8 mouse cellular contexts compared by ENCODE assay signal in the genomic region with DNA sequence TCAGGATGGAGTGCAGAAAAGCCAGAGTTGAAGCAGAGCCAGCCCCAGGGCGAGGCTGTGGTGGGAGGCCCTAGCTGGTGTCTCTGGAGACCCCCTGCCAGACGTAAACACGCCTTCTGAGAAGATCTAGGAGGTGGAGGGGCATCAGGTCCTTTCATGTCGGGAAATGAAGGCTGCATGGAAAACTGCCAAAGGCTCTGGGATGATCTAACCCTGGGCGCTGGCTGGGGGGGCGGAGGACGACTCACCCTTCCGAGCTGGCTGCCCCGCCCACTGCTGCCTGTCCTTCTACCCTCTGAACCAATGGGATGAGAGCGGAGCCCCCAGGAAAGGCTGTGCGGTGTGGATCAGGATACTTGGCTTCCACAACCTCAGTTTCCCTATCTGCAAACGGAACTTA. TPM values are rescaled to one million over a fixed set of nuclear protein-coding genes. Genes with fewer than 3 reads are reported as not detected.
DNase-seq lines count a peak whose midpoint lies in the region; ATAC-seq lines count a peak whose summit lies in the region.

No protein-coding gene starts in this region.

- peak overlapping the region; percentile 14; the same call in 1 of the 2 replicates for H3K27ac ChIP-seq in neural tube, embryonic 13.5 days (replicated peaks)
- H3K27ac ChIP-seq in neural tube, embryonic 15.5 days (replicated peaks) = no peak overlapping the region
- H3K27ac ChIP-seq in brown adipose tissue, adult 24 weeks (replicated peaks; ENCODE audit: low read depth, low read length) = 0 out of 2 replicates have a peak overlapping the region, but pooled peaks have one; percentile 5
- H3K27ac ChIP-seq in intestine, embryonic 16.5 days (ENCODE audit: low read length) = peak overlapping the region; percentile 30; the same call in 1 of the 2 replicates
- H3K27ac ChIP-seq in stomach, embryonic 16.5 days (ENCODE audit: low read length) = peak overlapping the region; percentile 56
- no peak overlapping the region for H3K27ac ChIP-seq in midbrain, embryonic 11.5 days (ENCODE audit: low read depth, low read length)

- no peak overlapping the region for H3K9ac ChIP-seq in neural tube, embryonic 13.5 days
- H3K9ac ChIP-seq in neural tube, embryonic 15.5 days (replicated peaks) = no peak overlapping the region
- no peak overlapping the region for H3K9ac ChIP-seq in intestine, embryonic 16.5 days (ENCODE audit: low read depth, low read length)
- no peak overlapping the region for H3K9ac ChIP-seq in stomach, embryonic 16.5 days (ENCODE audit: low read length)
- H3K9ac ChIP-seq in midbrain, embryonic 11.5 days (ENCODE audit: low read length) = no peak overlapping the region

- 0 out of 2 replicates have a peak, but pooled peaks cover 3% of the 10 kb centered on the region for H3K9me3 ChIP-seq in neural tube, embryonic 13.5 days
- no peaks in the 10 kb centered on the region for H3K9me3 ChIP-seq in neural tube, embryonic 15.5 days (replicated peaks)
- peaks cover 4% of the 10 kb centered on the region; the same call in 1 of the 2 replicates for H3K9me3 ChIP-seq in intestine, embryonic 16.5 days (ENCODE audit: control insufficient read depth, low read length)
- H3K9me3 ChIP-seq in stomach, embryonic 16.5 days (replicated peaks; ENCODE audit: control insufficient read depth, low read length) = peaks cover 5% of the 10 kb centered on the region; the same call in 1 of the 2 replicates
- peaks cover 5% of the 10 kb centered on the region; the same call in 1 of the 2 replicates for H3K9me3 ChIP-seq in midbrain, embryonic 11.5 days (ENCODE audit: control insufficient read depth, low read length)

- H3K36me3 ChIP-seq in neural tube, embryonic 13.5 days = peaks cover 28% of the 10 kb centered on the region
- H3K36me3 ChIP-seq in neural tube, embryonic 15.5 days = peaks cover 8% of the 10 kb centered on the region; the same call in 1 of the 2 replicates
- peaks cover 4% of the 10 kb centered on the region; the same call in 1 of the 2 replicates for H3K36me3 ChIP-seq in intestine, embryonic 16.5 days (ENCODE audit: control insufficient read depth, insufficient read depth, low read length)
- H3K36me3 ChIP-seq in stomach, embryonic 16.5 days (ENCODE audit: control insufficient read depth, insufficient read depth, low read length) = peaks cover 9% of the 10 kb centered on the region; the same call in 1 of the 2 replicates
- peaks cover 20% of the 10 kb centered on the region for H3K36me3 ChIP-seq in midbrain, embryonic 11.5 days (ENCODE audit: control insufficient read depth, insufficient read depth, low read length)

- no peak for DNase-seq in frontal cortex, postnatal 10 days (ENCODE audit: low spot score in 2 of 2)
- DNase-seq in midbrain, embryonic 11.5 days (ENCODE audit: low spot score, missing footprints) = no peak
- DNase-seq in right cerebral cortex, postnatal 25 days = no peak

- no peaks in the 10 kb centered on the region for H3K27me3 ChIP-seq in neural tube, embryonic 13.5 days
- no peaks in the 10 kb centered on the region for H3K27me3 ChIP-seq in neural tube, embryonic 15.5 days (replicated peaks)
- no peaks in the 10 kb centered on the region for H3K27me3 ChIP-seq in intestine, embryonic 16.5 days (replicated peaks; ENCODE audit: control insufficient read depth, insufficient read depth, low read length)
- no peaks in the 10 kb centered on the region for H3K27me3 ChIP-seq in stomach, embryonic 16.5 days (ENCODE audit: control insufficient read depth, insufficient read depth, low read length)
- no peaks in the 10 kb centered on the region for H3K27me3 ChIP-seq in midbrain, embryonic 11.5 days (ENCODE audit: control insufficient read depth, insufficient read depth, low read length)

- H3K4me2 ChIP-seq in neural tube, embryonic 13.5 days = no peak overlapping the region
- no peak overlapping the region for H3K4me2 ChIP-seq in neural tube, embryonic 15.5 days
- no peak overlapping the region for H3K4me2 ChIP-seq in intestine, embryonic 16.5 days (ENCODE audit: low read depth, low read length)
- H3K4me2 ChIP-seq in stomach, embryonic 16.5 days (ENCODE audit: low read depth, low read length) = no peak overlapping the region
- no peak overlapping the region for H3K4me2 ChIP-seq in midbrain, embryonic 11.5 days

- no peak for ATAC-seq in neural tube, embryonic 13.5 days (ENCODE audit: low read depth)
- ATAC-seq in neural tube, embryonic 15.5 days (ENCODE audit: low FRiP score) = no peak
- 0 out of 2 replicates have a peak, but pooled peaks have one; percentile 27 for ATAC-seq in intestine, embryonic 16.5 days
- ATAC-seq in stomach, embryonic 16.5 days (ENCODE audit: insufficient read depth, low FRiP score) = peak; percentile 16; the same call in 1 of the 2 replicates
- no peak for ATAC-seq in midbrain, embryonic 11.5 days (ENCODE audit: low FRiP score)

- H3K4me3 ChIP-seq in neural tube, embryonic 13.5 days = no peak overlapping the region
- no peak overlapping the region for H3K4me3 ChIP-seq in neural tube, embryonic 15.5 days (replicated peaks)
- H3K4me3 ChIP-seq in brown adipose tissue, adult 24 weeks (ENCODE audit: insufficient read depth, low read depth, low read length) = no peak overlapping the region
- H3K4me3 ChIP-seq in intestine, embryonic 16.5 days (ENCODE audit: low read length) = no peak overlapping the region
- H3K4me3 ChIP-seq in stomach, embryonic 16.5 days (replicated peaks; ENCODE audit: low read length) = no peak overlapping the region
- H3K4me3 ChIP-seq in midbrain, embryonic 11.5 days (ENCODE audit: low read depth, low read length) = no peak overlapping the region

- peaks cover 51% of the 10 kb centered on the region for H3K4me1 ChIP-seq in neural tube, embryonic 13.5 days (replicated peaks)
- peaks cover 47% of the 10 kb centered on the region for H3K4me1 ChIP-seq in neural tube, embryonic 15.5 days
- peaks cover 22% of the 10 kb centered on the region for H3K4me1 ChIP-seq in brown adipose tissue, adult 24 weeks (ENCODE audit: control insufficient read depth, insufficient read depth, insufficient read length, low read length)
- H3K4me1 ChIP-seq in intestine, embryonic 16.5 days (ENCODE audit: control insufficient read depth, insufficient read depth, low read length) = peaks cover 64% of the 10 kb centered on the region
- peaks cover 45% of the 10 kb centered on the region for H3K4me1 ChIP-seq in stomach, embryonic 16.5 days (ENCODE audit: control insufficient read depth, insufficient read depth, low read length)
- H3K4me1 ChIP-seq in midbrain, embryonic 11.5 days (ENCODE audit: control insufficient read depth, insufficient read depth, low read length) = peaks cover 17% of the 10 kb centered on the region

- WGBS in neural tube, embryonic 13.5 days = 76% methylated on average over 12 of the region's 12 CpGs
- 73% methylated on average over 12 of the region's 12 CpGs for WGBS in neural tube, embryonic 15.5 days
- WGBS in intestine, embryonic 16.5 days = 50% methylated on average over 12 of the region's 12 CpGs
- 53% methylated on average over 12 of the region's 12 CpGs for WGBS in stomach, embryonic 16.5 days
- 96% methylated on average over 12 of the region's 12 CpGs for WGBS in midbrain, embryonic 11.5 days

RNA-seq across cellular contexts. Expression of gene Gtf2ird1, which starts 16.4 kb away (rescaled TPM):
- polyA plus RNA-seq in neural tube, embryonic 13.5 days (2015; fragmentation: Nextera tagmentation; extraction: Ambion mirVana) = 63.1 and 85.8 TPM in 2 replicates
- 62.6 and 64.9 TPM in 2 replicates for polyA plus RNA-seq in neural tube, embryonic 15.5 days (2015; fragmentation: Nextera tagmentation; extraction: Ambion mirVana)
- polyA plus RNA-seq in brown adipose tissue, adult 24 weeks (2012; ENCODE audit: insufficient read depth, insufficient read length, missing spikeins) = 37.9 and 80.1 TPM in 2 replicates
- polyA plus RNA-seq in intestine, embryonic 16.5 days (2015; fragmentation: Nextera tagmentation; extraction: Ambion mirVana) = 66.5 and 66.6 TPM in 2 replicates
- polyA plus RNA-seq in stomach, embryonic 16.5 days (2015; fragmentation: Nextera tagmentation; extraction: Ambion mirVana) = 70.5 and 75.0 TPM in 2 replicates
- 86.5 and 88.1 TPM in 2 replicates for polyA plus RNA-seq in midbrain, embryonic 11.5 days (2014; fragmentation: Nextera tagmentation; extraction: Ambion mirVana)

Comparison
In these comparisons a context has a peak if more than half of its experiments do, and no peak if none do; other contexts are left out.
1. H3K27ac ChIP-seq: peak in neural tube, embryonic 13.5 days (single experiment), brown adipose tissue, adult 24 weeks (single experiment), intestine, embryonic 16.5 days (single experiment) and stomach, embryonic 16.5 days (single experiment); none in neural tube, embryonic 15.5 days (single experiment) and midbrain, embryonic 11.5 days (single experiment).
2. ATAC-seq: peak in intestine, embryonic 16.5 days (single experiment) and stomach, embryonic 16.5 days (single experiment); none in neural tube, embryonic 13.5 days (single experiment), neural tube, embryonic 15.5 days (single experiment) and midbrain, embryonic 11.5 days (single experiment).